Mouse (Mus musculus): ENCODE data around the gene Ptgfr.

- TF ChIP-seq CTCF (IDR thresholded peaks at IDR 0.05; ENCODE audit: extremely low read depth, insufficient read depth, low read length): no peak
- TF ChIP-seq POLR2A (IDR thresholded peaks at IDR 0.05; ENCODE audit: extremely low read depth, insufficient read depth, low read length): no peak
These were observed 13.2 kb upstream of the Ptgfr start for GRCm38 (mm10) chr3:151850621-151851020.

Data from cortical plate, adult 2 months (tissue).